Mouse (Mus musculus) heart, embryonic 10.5 days (tissue): Measurements from ENCODE around the gene Lmf2. TPM values are rescaled to one million over a fixed set of nuclear protein-coding genes. Genes with fewer than 3 reads are reported as not detected.

Source experiments
- DNase-seq: peaks from one replicate; pipeline ENCODE4 v3.0.0-alpha.2; 2017; ENCODE audit warnings: low spot score
- H3K27ac ChIP-seq: fragments of 300-500 bp; sonication (generic); 2 replicates; pipeline ENCODE4 v1.5.1; 2016; ENCODE audit warnings: mild to moderate bottlenecking
- H3K27me3 ChIP-seq: fragments of 300-500 bp; sonication (generic); 2 replicates; pipeline ENCODE4 v1.6.1; 2016; ENCODE audit warnings: mild to moderate bottlenecking; ENCODE audit not compliant: poor library complexity, insufficient read depth, severe bottlenecking
- H3K36me3 ChIP-seq: fragments of 300-500 bp; sonication (generic); 2 replicates; pipeline ENCODE4 v1.6.1; 2016; ENCODE audit warnings: mild to moderate bottlenecking, moderate library complexity
- H3K4me1 ChIP-seq: fragments of 300-500 bp; sonication (generic); 2 replicates; pipeline ENCODE4 v1.6.1; 2016; ENCODE audit warnings: mild to moderate bottlenecking
- H3K4me3 ChIP-seq: fragments of 300-500 bp; sonication (generic); 2 replicates; pipeline ENCODE4 v1.5.1; 2016; ENCODE audit warnings: mild to moderate bottlenecking, moderate library complexity
- H3K9me3 ChIP-seq: fragments of 300-500 bp; sonication (generic); 2 replicates; pipeline ENCODE4 v1.6.1; 2016; ENCODE audit warnings: mild to moderate bottlenecking, moderate library complexity
- WGBS: fragments of 180-500 bp; shearing (Covaris S2); methylation state at CpG from one replicate; pipeline ENCODE4 v1.1.7; 2016; 5-methylcytosine and 5-hydroxymethylcytosine counted together
- polyA plus RNA-seq: library from polyadenylated mRNA; unstranded; fragments of >200 nt; fragmentation: Nextera tagmentation; extraction: Ambion mirVana; gene quantifications from 2 replicates; pipeline ENCODE4 v1.2.1, GENCODE M21; 2016

Gene Lmf2
- polyA plus RNA-seq, 1 experiment from 2014 or later = 51.5 TPM

DNA sequence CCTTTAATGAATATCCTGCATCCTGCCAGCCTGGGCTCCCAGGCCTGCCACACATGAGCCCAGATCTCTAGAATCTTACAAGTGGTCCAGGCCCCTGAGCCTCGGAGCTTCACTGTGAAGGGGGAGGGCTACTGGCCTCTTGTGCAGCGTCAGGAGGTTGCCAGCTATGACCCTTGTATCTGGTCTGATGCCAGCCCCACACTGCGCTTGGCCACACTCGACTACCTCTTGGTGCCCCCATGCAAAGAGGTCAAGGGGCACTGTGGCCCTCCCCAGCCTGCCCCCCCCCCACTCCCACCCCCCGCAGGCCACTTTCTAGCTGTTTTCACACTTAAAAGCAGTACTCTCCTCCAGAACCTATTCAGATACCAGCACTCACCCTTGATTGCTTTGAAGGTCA is 29.0 kb downstream of the Lmf2 start:
- no peak overlapping the region for H3K4me3 ChIP-seq
- peaks cover 25% of the 10 kb centered on the region; the same call in 1 of the 2 replicates for H3K27me3 ChIP-seq
- no peak for DNase-seq
- peaks cover 11% of the 10 kb centered on the region for H3K4me1 ChIP-seq
- 60% methylated on average over 5 of the region's 5 CpGs for WGBS
- H3K9me3 ChIP-seq = no peaks in the 10 kb centered on the region
- no peaks in the 10 kb centered on the region for H3K36me3 ChIP-seq
- no peak overlapping the region for H3K27ac ChIP-seq

- no peak for DNase-seq
- WGBS = 78% methylated on average over 4 of the region's 4 CpGs
- Histone ChIP-seq H3K27ac (no peak overlapping the region; the same call in 1 of the 2 replicates), H3K36me3 (no peaks in the 10 kb centered on the region), H3K4me3 (peak overlapping the region; percentile 57), H3K9me3 (no peaks in the 10 kb centered on the region), H3K4me1 (peaks cover 11% of the 10 kb centered on the region), H3K27me3 (peaks cover 29% of the 10 kb centered on the region; the same call in 1 of the 2 replicates)
Measured at GRCm38 (mm10) chr15:89323656-89324055, 31.8 kb downstream of the Lmf2 start.

DNA sequence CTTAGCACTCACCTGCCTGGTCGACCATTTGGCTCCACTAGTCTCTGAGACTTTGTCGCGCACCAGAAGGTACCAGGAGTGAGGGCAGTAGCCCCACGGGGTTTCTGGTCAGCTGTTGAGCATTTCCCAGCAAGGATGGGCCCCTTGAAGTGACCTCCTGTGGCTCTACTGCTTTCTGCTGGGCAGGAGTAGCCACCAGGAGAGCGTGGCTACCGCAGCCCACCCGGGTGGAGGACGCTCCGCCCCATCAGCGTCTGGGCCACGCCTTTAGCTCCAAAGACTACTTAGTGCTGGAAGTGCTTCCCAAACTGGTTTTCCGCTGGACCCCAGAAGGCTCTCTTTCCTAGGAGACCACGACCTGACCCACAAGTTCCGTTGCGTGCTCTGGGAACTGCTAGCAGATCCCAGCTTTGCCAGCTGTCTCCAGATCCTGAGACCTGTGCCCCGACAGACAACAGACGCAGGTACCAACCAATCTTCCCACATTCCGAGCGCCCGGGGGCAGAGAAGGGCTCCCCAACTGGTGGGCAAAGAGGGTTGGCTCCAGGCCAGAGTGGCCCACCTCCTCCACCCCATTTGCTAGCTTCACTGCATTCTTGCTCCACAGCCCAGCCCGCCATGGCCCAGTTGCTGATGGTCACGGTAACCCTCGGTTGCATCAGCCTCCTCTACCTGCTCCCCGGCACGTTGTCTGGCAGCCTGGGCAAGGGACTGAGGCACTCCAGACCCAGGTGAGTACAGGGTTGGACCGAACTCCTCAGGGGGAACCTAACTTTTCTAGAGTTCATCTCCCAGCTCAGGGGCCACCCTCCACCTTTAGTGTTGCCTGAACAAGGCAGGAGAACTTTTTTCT is 32.6 kb downstream of the Lmf2 start, which contains the start of gene Adm2:
Gene Adm2, plus strand, starts transcription at position 51 of the 853 bp plus-strand sequence.
- peak within 1 kb of the TSS; percentile 70 for H3K27ac ChIP-seq
- H3K27me3 ChIP-seq = peaks cover 29% of the 10 kb centered on the region; the same call in 1 of the 2 replicates
- H3K4me1 ChIP-seq = peaks cover 11% of the 10 kb centered on the region
- peak within 1 kb of the TSS; percentile 57 for H3K4me3 ChIP-seq
- H3K9me3 ChIP-seq = no peaks in the 10 kb centered on the region
- H3K36me3 ChIP-seq = no peaks in the 10 kb centered on the region
- 5% methylated on average over 26 of the region's 26 CpGs for WGBS
- no peak for DNase-seq

DNA sequence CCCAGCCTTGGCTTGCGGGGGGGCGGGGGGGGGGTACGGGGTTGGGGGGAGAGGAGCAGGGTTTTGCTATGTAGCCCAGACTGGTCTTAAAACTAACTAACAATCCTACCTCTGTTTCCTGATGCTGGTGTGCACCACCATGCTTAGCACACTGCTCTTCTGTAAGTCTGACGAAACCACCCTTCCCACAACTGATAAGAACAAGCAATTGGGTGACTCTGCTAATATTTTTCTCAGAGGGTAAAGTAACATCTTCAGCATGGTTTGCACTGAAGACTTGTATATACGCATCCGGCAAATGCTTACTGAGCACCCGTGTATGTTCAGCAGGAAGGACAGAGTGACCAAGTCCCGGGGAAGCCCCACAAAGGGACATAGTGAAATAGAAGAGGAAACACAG is 34.2 kb downstream of the Lmf2 start:
- WGBS = 77% methylated on average over 8 of the region's 8 CpGs
- Histone ChIP-seq H3K9me3 (no peaks in the 10 kb centered on the region), H3K27me3 (peaks cover 29% of the 10 kb centered on the region; the same call in 1 of the 2 replicates), H3K36me3 (no peaks in the 10 kb centered on the region), H3K4me1 (peaks cover 11% of the 10 kb centered on the region), H3K27ac (no peak overlapping the region), H3K4me3 (no peak overlapping the region)
- no peak for DNase-seq

- Histone ChIP-seq H3K4me3 (peak overlapping the region; percentile 87; the same call in 1 of the 2 replicates), H3K36me3 (no peaks in the 10 kb centered on the region), H3K27me3 (0 out of 2 replicates have a peak, but pooled peaks cover 1% of the 10 kb centered on the region), H3K9me3 (no peaks in the 10 kb centered on the region), H3K27ac (no peak overlapping the region), H3K4me1 (peaks cover 26% of the 10 kb centered on the region)
- DNase-seq = no peak
- WGBS = 61% methylated on average over 11 of the region's 11 CpGs
Measured at GRCm38 (mm10) chr15:89316146-89316545, 39.3 kb downstream of the Lmf2 start.

- under 1% methylated on average over 37 of the region's 37 CpGs for WGBS
- Histone ChIP-seq H3K4me1 (peaks cover 34% of the 10 kb centered on the region), H3K27ac (peak within 1 kb of the TSS; percentile 94), H3K9me3 (no peaks in the 10 kb centered on the region), H3K4me3 (peak within 1 kb of the TSS; percentile 87), H3K27me3 (no peaks in the 10 kb centered on the region), H3K36me3 (no peaks in the 10 kb centered on the region)
- peak; percentile 99 for DNase-seq
Measured at GRCm38 (mm10) chr15:89315190-89315731, 40.2 kb downstream of the Lmf2 start, which contains the start of gene Sbf1. TSS of gene Sbf1 (minus strand) at chr15:89315311.

DNA sequence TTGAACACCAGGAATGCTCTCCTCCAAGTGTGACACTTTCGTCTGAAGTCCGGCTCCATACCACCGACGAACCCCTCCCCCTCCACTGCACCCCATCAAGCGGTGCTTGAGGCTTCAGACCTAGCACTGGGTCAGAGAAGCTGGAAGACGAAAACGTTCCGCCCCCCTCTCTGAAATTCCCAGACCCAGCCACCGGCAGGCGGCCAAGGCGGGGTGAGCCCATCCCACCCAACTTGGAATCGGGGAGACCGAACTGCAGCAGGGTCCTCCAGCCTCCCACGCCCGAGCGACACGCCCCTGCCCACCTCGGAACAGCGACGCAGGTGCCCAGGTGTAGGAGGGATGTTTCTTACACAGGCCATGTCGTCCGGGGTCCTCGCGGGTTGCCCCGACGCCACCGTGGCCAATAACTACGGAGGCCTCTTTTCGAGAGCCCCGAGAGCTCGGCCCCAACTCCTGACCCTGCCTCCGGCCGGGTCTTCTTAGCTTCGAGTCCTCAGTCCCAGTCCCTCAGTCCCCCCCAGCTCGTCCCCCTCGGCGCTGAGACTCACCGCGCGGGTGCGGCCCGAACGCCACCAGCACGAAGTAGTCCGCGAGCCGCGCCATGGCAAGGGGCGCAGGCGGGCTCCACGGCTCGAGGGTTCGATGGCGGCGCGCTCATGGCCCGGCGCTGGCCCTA is 40.8 kb downstream of the Lmf2 start:
- peak overlapping the region; percentile 87 for H3K4me3 ChIP-seq
- H3K27me3 ChIP-seq = no peaks in the 10 kb centered on the region
- H3K9me3 ChIP-seq = no peaks in the 10 kb centered on the region
- under 1% methylated on average over 58 of the region's 58 CpGs for WGBS
- DNase-seq = no peak
- peak overlapping the region; percentile 94 for H3K27ac ChIP-seq
- H3K4me1 ChIP-seq = peaks cover 39% of the 10 kb centered on the region
- H3K36me3 ChIP-seq = no peaks in the 10 kb centered on the region

DNA sequence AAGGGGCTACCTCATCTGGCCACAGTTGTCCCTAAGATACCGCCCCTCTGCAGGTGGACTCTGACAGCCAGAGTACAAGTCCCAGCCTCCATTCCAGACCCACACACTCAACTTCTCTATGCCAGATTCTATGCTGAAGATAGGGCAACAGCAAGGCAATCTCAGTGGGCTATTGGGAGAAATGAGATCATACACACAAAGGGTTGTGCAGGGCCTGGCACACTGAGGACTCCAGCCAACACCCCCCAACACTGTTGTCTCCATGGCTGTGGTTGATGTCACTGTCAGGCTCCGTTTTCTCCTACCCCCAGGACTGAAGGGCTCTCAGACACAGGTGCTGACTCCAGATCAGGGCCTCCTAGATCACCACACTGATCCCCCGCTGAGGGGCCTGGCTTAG is 41.4 kb downstream of the Lmf2 start:
- peak overlapping the region; percentile 94 for H3K27ac ChIP-seq
- H3K4me1 ChIP-seq = peaks cover 40% of the 10 kb centered on the region
- DNase-seq = no peak
- no peaks in the 10 kb centered on the region for H3K27me3 ChIP-seq
- H3K36me3 ChIP-seq = no peaks in the 10 kb centered on the region
- peak overlapping the region; percentile 87 for H3K4me3 ChIP-seq
- H3K9me3 ChIP-seq = no peaks in the 10 kb centered on the region
- 25% methylated on average over 3 of the region's 3 CpGs for WGBS

DNA sequence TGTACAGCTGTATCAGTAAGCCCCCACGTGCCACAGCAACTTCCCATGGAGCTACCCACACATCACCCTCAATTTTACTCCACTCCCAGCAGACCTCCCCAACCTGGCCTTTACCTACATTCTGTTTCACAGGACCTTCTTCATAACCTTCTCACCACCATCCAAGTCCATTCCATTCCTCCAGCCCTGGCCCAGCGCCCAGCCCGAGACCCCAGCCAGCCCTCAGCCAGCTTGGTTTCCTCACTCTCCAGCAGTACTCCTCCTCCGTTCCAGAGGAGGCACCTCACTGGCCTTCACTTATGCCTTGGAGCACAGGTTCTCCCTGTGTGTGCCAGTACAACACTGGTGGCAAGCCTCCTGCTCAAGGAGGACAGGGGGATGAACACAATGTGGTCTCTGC is 42.1 kb downstream of the Lmf2 start:
- H3K4me1 ChIP-seq = peaks cover 45% of the 10 kb centered on the region
- no peak for DNase-seq
- no peak overlapping the region for H3K27ac ChIP-seq
- H3K27me3 ChIP-seq = no peaks in the 10 kb centered on the region
- no peaks in the 10 kb centered on the region for H3K9me3 ChIP-seq
- WGBS = 73% methylated on average over 4 of the region's 4 CpGs
- H3K4me3 ChIP-seq = peak overlapping the region; percentile 87; the same call in 1 of the 2 replicates
- H3K36me3 ChIP-seq = no peaks in the 10 kb centered on the region

DNA sequence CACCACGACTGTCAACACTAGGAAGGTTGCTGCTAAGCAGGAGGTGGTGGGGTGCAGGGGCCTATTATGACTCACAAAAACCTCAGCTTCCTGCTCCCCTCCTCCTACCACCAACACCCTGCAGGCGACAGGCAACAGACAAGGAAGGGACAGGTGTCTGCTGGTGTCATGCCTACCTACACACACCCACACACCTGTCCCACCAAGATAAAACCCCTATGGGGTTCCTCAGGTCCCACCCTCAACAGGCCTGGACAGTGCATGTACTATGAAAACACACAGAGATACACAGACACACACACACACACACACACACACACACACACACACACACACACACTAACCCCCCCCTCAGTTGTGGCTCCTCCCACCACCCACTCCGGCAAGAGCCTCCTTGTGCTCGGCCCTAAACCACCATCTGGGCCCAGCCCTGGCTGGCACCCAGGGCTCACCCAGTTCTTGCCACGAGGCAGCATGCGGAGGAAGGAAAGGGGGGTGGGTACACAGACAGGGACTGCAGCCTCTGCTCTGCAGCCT is 45.4 kb downstream of the Lmf2 start:
- H3K4me3 ChIP-seq = no peak overlapping the region
- DNase-seq = no peak
- H3K9me3 ChIP-seq = no peaks in the 10 kb centered on the region
- no peaks in the 10 kb centered on the region for H3K27me3 ChIP-seq
- peaks cover 45% of the 10 kb centered on the region for H3K4me1 ChIP-seq
- no peak overlapping the region for H3K27ac ChIP-seq
- peaks cover 28% of the 10 kb centered on the region for H3K36me3 ChIP-seq
- WGBS = 74% methylated on average over 6 of the region's 6 CpGs

- 87% methylated on average over 7 of the region's 7 CpGs for WGBS
- no peak overlapping the region for H3K4me3 ChIP-seq
- H3K27me3 ChIP-seq = no peaks in the 10 kb centered on the region
- no peak for DNase-seq
- H3K27ac ChIP-seq = no peak overlapping the region
- no peaks in the 10 kb centered on the region for H3K9me3 ChIP-seq
- H3K4me1 ChIP-seq = peaks cover 40% of the 10 kb centered on the region
- H3K36me3 ChIP-seq = peaks cover 43% of the 10 kb centered on the region
Measured at GRCm38 (mm10) chr15:89308406-89309139, 46.9 kb downstream of the Lmf2 start.

DNA sequence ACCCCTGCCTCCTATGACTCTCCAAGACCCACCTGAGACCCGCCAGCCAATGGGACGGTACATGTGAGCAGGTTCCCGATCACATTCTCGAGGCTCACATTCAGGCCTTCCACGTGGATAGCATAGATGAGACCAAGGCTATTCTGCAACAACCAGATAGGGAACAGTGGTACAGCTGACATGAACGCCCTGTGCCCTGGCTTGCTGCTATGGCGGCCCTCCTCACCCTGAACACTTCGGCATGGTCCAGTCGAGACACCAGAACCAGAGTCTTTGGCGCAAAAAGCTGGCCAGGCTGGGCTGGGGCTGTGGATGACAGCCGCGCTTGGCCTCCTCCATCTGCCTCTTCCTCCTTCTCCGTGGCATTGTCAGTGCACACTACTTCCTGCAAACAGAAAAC is 48.0 kb downstream of the Lmf2 start:
- Histone ChIP-seq H3K36me3 (peaks cover 54% of the 10 kb centered on the region), H3K4me1 (peaks cover 31% of the 10 kb centered on the region), H3K27me3 (no peaks in the 10 kb centered on the region), H3K4me3 (no peak overlapping the region), H3K9me3 (no peaks in the 10 kb centered on the region), H3K27ac (no peak overlapping the region)
- 90% methylated on average over 13 of the region's 13 CpGs for WGBS
- DNase-seq = no peak
